9 mouse cellular contexts compared by ENCODE assay signal in the genomic region with DNA sequence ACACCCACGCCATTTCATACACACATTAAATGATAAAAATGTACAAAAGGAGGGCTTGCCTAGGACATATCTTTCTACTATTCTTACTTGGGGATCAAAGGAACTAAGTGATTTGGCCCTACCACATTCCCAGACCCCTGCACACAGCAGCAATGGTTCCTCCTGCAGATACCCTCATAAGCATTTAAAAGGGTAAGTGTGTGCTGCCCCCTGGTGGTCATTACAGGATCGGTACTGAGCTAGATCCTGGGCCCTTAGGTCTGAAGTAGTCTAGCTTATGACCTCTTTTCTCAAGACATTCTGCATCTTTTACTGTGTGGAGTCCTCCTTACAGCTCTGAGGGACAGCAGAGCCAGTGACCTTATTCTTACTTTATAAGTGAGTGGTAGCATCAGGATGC. TPM values are rescaled to one million over a fixed set of nuclear protein-coding genes. Genes with fewer than 3 reads are reported as not detected.
DNase-seq lines count a peak whose midpoint lies in the region; ATAC-seq and TF ChIP-seq lines count a peak whose summit lies in the region.
"Had no signal": no experiment of that assay in that cellular context is flagged by ENCODE, and none has a peak within 500 bp of the region (broad histone marks: within the 10 kb centered on the region; RNA-seq: fewer than 3 reads in every experiment).

No protein-coding gene starts in this region.

- 35% methylated on average over 2 of the region's 2 CpGs for WGBS in embryonic facial prominence, embryonic 10.5 days
- WGBS in heart, postnatal 0 days, result 34% methylated on average over 2 of the region's 2 CpGs
- WGBS in small intestine, adult 2 months, result 43% methylated on average over 2 of the region's 2 CpGs

- TF ChIP-seq CTCF in heart, postnatal 0 days (IDR thresholded peaks at IDR 0.05; ENCODE audit: low read depth), result peak; percentile 90
- TF ChIP-seq CTCF in small intestine, adult 2 months (IDR thresholded peaks at IDR 0.05; ENCODE audit: extremely low read depth, insufficient read length, insufficient replicate concordance, low read depth, low read length), result peak; percentile 59; the same call in 1 of the 2 replicates

- no peak overlapping the region for H3K4me3 ChIP-seq in embryonic facial prominence, embryonic 10.5 days
- no peak overlapping the region for H3K4me3 ChIP-seq in heart, postnatal 0 days (ENCODE audit: low read depth, low read length)
- H3K4me3 ChIP-seq in small intestine, adult 2 months (ENCODE audit: low read depth, low read length), result no peak overlapping the region

- H3K9me3 ChIP-seq in embryonic facial prominence, embryonic 10.5 days, result no peaks in the 10 kb centered on the region
- H3K9me3 ChIP-seq in heart, postnatal 0 days (replicated peaks; ENCODE audit: control insufficient read depth, low read length), result no peaks in the 10 kb centered on the region

- ATAC-seq in CD4-positive, CD25-positive, alpha-beta regulatory T cell, adult 4 months, result no peak
- 0 out of 2 replicates have a peak, but pooled peaks have one; percentile 62 for ATAC-seq in heart, postnatal 0 days (ENCODE audit: insufficient read depth, low read depth)

- TF ChIP-seq EP300 in heart, postnatal 0 days (IDR thresholded peaks at IDR 0.05; ENCODE audit: low read depth), result no peak

- H3K4me1 ChIP-seq in embryonic facial prominence, embryonic 10.5 days, result peaks cover under 1% of the 10 kb centered on the region
- no peaks in the 10 kb centered on the region for H3K4me1 ChIP-seq in heart, postnatal 0 days (ENCODE audit: control insufficient read depth, insufficient read depth)
- no peaks in the 10 kb centered on the region for H3K4me1 ChIP-seq in small intestine, adult 2 months (ENCODE audit: control insufficient read depth, insufficient read depth, insufficient read length, low read length)

- H3K9ac ChIP-seq in heart, postnatal 0 days (replicated peaks; ENCODE audit: low read depth, low read length), result no peak overlapping the region

- H3K27ac ChIP-seq in embryonic facial prominence, embryonic 10.5 days (replicated peaks), result no peak overlapping the region
- no peak overlapping the region for H3K27ac ChIP-seq in heart, postnatal 0 days (ENCODE audit: low read depth)
- no peak overlapping the region for H3K27ac ChIP-seq in small intestine, adult 2 months (ENCODE audit: insufficient read depth, low read depth, low read length)

- no peaks in the 10 kb centered on the region for H3K36me3 ChIP-seq in embryonic facial prominence, embryonic 10.5 days (replicated peaks)
- H3K36me3 ChIP-seq in heart, postnatal 0 days (replicated peaks; ENCODE audit: control insufficient read depth, insufficient read depth, low read length), result no peaks in the 10 kb centered on the region
- H3K36me3 ChIP-seq in small intestine, adult 2 months (ENCODE audit: control insufficient read depth, insufficient read depth, low read length), result no peaks in the 10 kb centered on the region

- H3K4me2 ChIP-seq in heart, postnatal 0 days (ENCODE audit: low read depth, low read length), result no peak overlapping the region

- H3K27me3 ChIP-seq in embryonic facial prominence, embryonic 10.5 days (replicated peaks; ENCODE audit: low read depth, poor library complexity, severe bottlenecking), result no peaks in the 10 kb centered on the region
- 0 out of 2 replicates have a peak, but pooled peaks cover 2% of the 10 kb centered on the region for H3K27me3 ChIP-seq in heart, postnatal 0 days (ENCODE audit: control insufficient read depth, insufficient read depth, low read length)
- H3K27me3 ChIP-seq in small intestine, adult 2 months (ENCODE audit: control insufficient read depth, insufficient read depth, low read length), result peaks cover 2% of the 10 kb centered on the region; the same call in 1 of the 2 replicates

- no peak for TF ChIP-seq POLR2A in small intestine, adult 2 months (IDR thresholded peaks at IDR 0.05; ENCODE audit: low read depth, low read length)

- peak; percentile 84 for DNase-seq in CD4-positive, CD25-positive, alpha-beta regulatory T cell, adult 2 months (ENCODE audit: low read depth, low spot score)
- DNase-seq in adrenal gland, postnatal 25 days, result peak; percentile 77
- DNase-seq in embryonic facial prominence, embryonic 10.5 days (ENCODE audit: low spot score), result peak; percentile 78
- DNase-seq in heart, postnatal 0 days (ENCODE audit: low spot score), result peak; percentile 81
- DNase-seq in layer of hippocampus, postnatal 10 days (ENCODE audit: low spot score in 2 of 2), result peak; percentile 78
- peak; percentile 86 for DNase-seq in lung, postnatal 14 days

RNA-seq across cellular contexts. Expression of gene 4921536K21Rik, which starts 15.1 kb away (rescaled TPM):
- not detected for polyA plus RNA-seq in CD4-positive, CD25-positive, alpha-beta regulatory T cell, adult 4 months (2017; shearing (Covaris generic))
- 0.33 and 0.82 TPM in 2 replicates for total RNA-seq in adrenal gland, postnatal 25 days (2021)
- 0.61 and 0.97 TPM in 2 replicates for polyA plus RNA-seq in embryonic facial prominence, embryonic 10.5 days (2016; fragmentation: Nextera tagmentation; extraction: Ambion mirVana)
- not detected in 2 replicates for total RNA-seq in heart, postnatal 0 days (2014; rRNA removed; ENCODE audit: low replicate concordance)
- 0.11 and 0.12 TPM in 2 replicates for polyA plus RNA-seq in heart, postnatal 0 days (2015; fragmentation: Nextera tagmentation; extraction: Ambion mirVana)
- under 1 TPM; 0.62 to 0.69 TPM for total RNA-seq in layer of hippocampus, postnatal 10 days (2021)
- polyA plus RNA-seq in small intestine, adult 2 months (2012; rRNA removed), result 0.06 TPM in 2 replicates
- polyA plus RNA-seq: liver, embryonic 16.5 days had no signal

RNA-seq across cellular contexts. Expression of gene Dusp18, which starts 15.2 kb away (rescaled TPM):
- under 1 TPM; 0.36 to 0.63 TPM for polyA plus RNA-seq in CD4-positive, CD25-positive, alpha-beta regulatory T cell, adult 4 months (2017; shearing (Covaris generic))
- total RNA-seq in adrenal gland, postnatal 25 days (2021), result 3.9 and 4.1 TPM in 2 replicates
- 16.6 and 17.0 TPM in 2 replicates for polyA plus RNA-seq in embryonic facial prominence, embryonic 10.5 days (2016; fragmentation: Nextera tagmentation; extraction: Ambion mirVana)
- total RNA-seq in heart, postnatal 0 days (2014; rRNA removed; ENCODE audit: low replicate concordance), result 10.4 and 14.8 TPM in 2 replicates
- polyA plus RNA-seq in heart, postnatal 0 days (2015; fragmentation: Nextera tagmentation; extraction: Ambion mirVana), result 9.8 and 16.5 TPM in 2 replicates
- 10 to 100 TPM; 19.8 to 22.6 TPM for total RNA-seq in layer of hippocampus, postnatal 10 days (2021)
- 1.4 and 2.4 TPM in 2 replicates for polyA plus RNA-seq in small intestine, adult 2 months (2012; rRNA removed)

RNA-seq across cellular contexts. Expression of gene Osbp2, which starts 16.1 kb away (rescaled TPM):
- polyA plus RNA-seq in CD4-positive, CD25-positive, alpha-beta regulatory T cell, adult 4 months (2017; shearing (Covaris generic)), result not detected
- total RNA-seq in adrenal gland, postnatal 25 days (2021), result 1.1 and 2.6 TPM in 2 replicates
- polyA plus RNA-seq in embryonic facial prominence, embryonic 10.5 days (2016; fragmentation: Nextera tagmentation; extraction: Ambion mirVana), result 0.82 and 1.2 TPM in 2 replicates
- total RNA-seq in heart, postnatal 0 days (2014; rRNA removed; ENCODE audit: low replicate concordance), result 6.3 and 8.9 TPM in 2 replicates
- polyA plus RNA-seq in heart, postnatal 0 days (2015; fragmentation: Nextera tagmentation; extraction: Ambion mirVana), result 2.9 TPM in 2 replicates
- total RNA-seq in layer of hippocampus, postnatal 10 days (2021), result 10 to 100 TPM; 84.0 to 87.2 TPM
- polyA plus RNA-seq in small intestine, adult 2 months (2012; rRNA removed), result 0.11 and 0.52 TPM in 2 replicates

RNA-seq across cellular contexts. Expression of gene Slc35e4, which starts 34.6 kb away (rescaled TPM):
- polyA plus RNA-seq in CD4-positive, CD25-positive, alpha-beta regulatory T cell, adult 4 months (2017; shearing (Covaris generic)), result 1 to 10 TPM in 1 of 2 experiments, under 1 TPM in 1; 0.75 to 2.2 TPM
- total RNA-seq in adrenal gland, postnatal 25 days (2021), result 6.6 and 6.9 TPM in 2 replicates
- 3.1 and 3.5 TPM in 2 replicates for polyA plus RNA-seq in embryonic facial prominence, embryonic 10.5 days (2016; fragmentation: Nextera tagmentation; extraction: Ambion mirVana)
- 9.8 and 11.2 TPM in 2 replicates for total RNA-seq in heart, postnatal 0 days (2014; rRNA removed; ENCODE audit: low replicate concordance)
- 3.0 and 3.2 TPM in 2 replicates for polyA plus RNA-seq in heart, postnatal 0 days (2015; fragmentation: Nextera tagmentation; extraction: Ambion mirVana)
- 10 to 100 TPM; 21.8 to 22.2 TPM for total RNA-seq in layer of hippocampus, postnatal 10 days (2021)
- polyA plus RNA-seq in small intestine, adult 2 months (2012; rRNA removed), result 4.7 and 6.5 TPM in 2 replicates

RNA-seq across cellular contexts. Expression of gene Tcn2, which starts 52.1 kb away (rescaled TPM):
- 10 to 100 TPM; 28.0 to 31.2 TPM for polyA plus RNA-seq in CD4-positive, CD25-positive, alpha-beta regulatory T cell, adult 4 months (2017; shearing (Covaris generic))
- 125 and 128 TPM in 2 replicates for total RNA-seq in adrenal gland, postnatal 25 days (2021)
- 23.7 and 23.9 TPM in 2 replicates for polyA plus RNA-seq in embryonic facial prominence, embryonic 10.5 days (2016; fragmentation: Nextera tagmentation; extraction: Ambion mirVana)
- total RNA-seq in heart, postnatal 0 days (2014; rRNA removed; ENCODE audit: low replicate concordance), result 110 and 113 TPM in 2 replicates
- polyA plus RNA-seq in heart, postnatal 0 days (2015; fragmentation: Nextera tagmentation; extraction: Ambion mirVana), result 67.2 and 67.4 TPM in 2 replicates
- 10 to 100 TPM; 13.2 to 16.2 TPM for total RNA-seq in layer of hippocampus, postnatal 10 days (2021)
- 187 and 452 TPM in 2 replicates for polyA plus RNA-seq in small intestine, adult 2 months (2012; rRNA removed)
